Mouse (Mus musculus) T-helper 1 cell (primary cell): ENCODE measurements around the gene Fbln5.

Source experiments
- in situ Hi-C: fragments of 300-600 bp; cut with MboI, MseI; formaldehyde crosslinking; loops from one replicate; pipeline ENCODE4 v1.15.1; 2025; ENCODE audit warnings: high pct_unique_total_duplicates

The Fbln5 gene

GRCm38 (mm10) chr12:101762054-101762453, 56.8 kb downstream of the Fbln5 start:
- in situ Hi-C loops: no loop called here

- in situ Hi-C loops: no loop called here
Measured at GRCm38 (mm10) chr12:101759440-101760045, 59.3 kb downstream of the Fbln5 start.

- in situ Hi-C loops: no loop called here
Measured at GRCm38 (mm10) chr12:101758698-101759097, 60.2 kb downstream of the Fbln5 start.

- in situ Hi-C loops: no loop called here
Measured at GRCm38 (mm10) chr12:101742375-101742774, 76.5 kb downstream of the Fbln5 start.

- in situ Hi-C loops: no loop called here
Measured at GRCm38 (mm10) chr12:101740486-101740885, 78.4 kb downstream of the Fbln5 start.

- in situ Hi-C loops: no loop called here
Measured at GRCm38 (mm10) chr12:101740045-101740444, 78.8 kb downstream of the Fbln5 start.

GRCm38 (mm10) chr12:101718755-101719150, 100.1 kb downstream of the Fbln5 start:
- in situ Hi-C loops: no loop called here

GRCm38 (mm10) chr12:101718054-101718754, 100.7 kb downstream of the Fbln5 start, which contains the start of gene Tc2n:
Gene Tc2n, minus strand, starts transcription at chr12:101718523.
- in situ Hi-C loops: no loop called here

- in situ Hi-C loops: no loop called here
Measured at GRCm38 (mm10) chr12:101699176-101699575, 119.7 kb downstream of the Fbln5 start.
